Mouse (Mus musculus): ENCODE results near the gene Specc1. TPM values are rescaled to one million over a fixed set of nuclear protein-coding genes. Genes with fewer than 3 reads are reported as not detected.

Specc1 gene
- polyA plus RNA-seq, 1 experiment from 2014 or later = 17.1 TPM

DNA sequence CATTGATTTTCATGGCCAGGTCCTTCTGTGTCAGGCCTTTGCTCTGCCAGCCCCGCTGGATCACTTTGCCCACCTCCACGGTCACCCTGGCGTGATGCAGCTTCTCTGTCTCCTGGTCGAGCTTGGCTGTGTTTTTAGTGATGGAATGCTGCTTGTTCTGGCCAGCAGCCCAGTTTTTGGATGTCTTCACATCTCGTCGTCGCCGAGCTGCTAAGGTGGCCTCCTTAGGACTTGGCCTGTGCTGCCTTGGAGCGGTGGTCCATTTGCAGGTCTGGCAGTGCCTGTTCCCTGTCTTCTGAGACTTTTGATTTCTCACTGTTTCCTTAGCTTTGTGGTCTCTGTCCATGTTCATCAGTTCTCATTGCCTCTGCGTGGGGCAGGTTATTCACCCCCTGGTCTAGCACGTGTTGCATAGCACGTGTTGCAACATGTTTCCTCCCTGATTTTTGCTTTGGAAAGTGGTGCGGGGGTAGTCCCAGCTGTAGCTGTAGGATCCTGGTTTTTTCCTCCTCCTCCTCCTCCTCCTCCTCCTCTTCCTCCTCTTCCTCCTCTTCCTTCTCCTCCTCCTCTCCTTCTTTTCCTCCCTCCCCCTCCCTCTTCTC lies 17.6 kb downstream of the Specc1 start:
- 60% methylated on average over 13 of the region's 13 CpGs for WGBS (ENCODE audit: insufficient replicate concordance)
- no peaks in the 10 kb centered on the region for H3K9me3 ChIP-seq (replicated peaks; ENCODE audit: control insufficient read depth, low read length)
- H3K9ac ChIP-seq (ENCODE audit: low read depth, low read length) = no peak overlapping the region
- no peak overlapping the region for H3K4me2 ChIP-seq
- H3K36me3 ChIP-seq (ENCODE audit: control insufficient read depth, insufficient read depth, low read length) = no peaks in the 10 kb centered on the region
- 0 out of 2 replicates have a peak, but pooled peaks cover 2% of the 10 kb centered on the region for H3K4me1 ChIP-seq (ENCODE audit: control insufficient read depth, insufficient read depth, low read length)
- no peak for ATAC-seq (replicated peaks; ENCODE audit: insufficient number of reproducible peaks, low FRiP score, low TSS enrichment)
- H3K27me3 ChIP-seq (ENCODE audit: control insufficient read depth, insufficient read depth, low read length) = no peaks in the 10 kb centered on the region
- H3K4me3 ChIP-seq (ENCODE audit: low read depth, low read length) = no peak overlapping the region
- H3K27ac ChIP-seq (ENCODE audit: low read depth, low read length) = no peak overlapping the region

DNA sequence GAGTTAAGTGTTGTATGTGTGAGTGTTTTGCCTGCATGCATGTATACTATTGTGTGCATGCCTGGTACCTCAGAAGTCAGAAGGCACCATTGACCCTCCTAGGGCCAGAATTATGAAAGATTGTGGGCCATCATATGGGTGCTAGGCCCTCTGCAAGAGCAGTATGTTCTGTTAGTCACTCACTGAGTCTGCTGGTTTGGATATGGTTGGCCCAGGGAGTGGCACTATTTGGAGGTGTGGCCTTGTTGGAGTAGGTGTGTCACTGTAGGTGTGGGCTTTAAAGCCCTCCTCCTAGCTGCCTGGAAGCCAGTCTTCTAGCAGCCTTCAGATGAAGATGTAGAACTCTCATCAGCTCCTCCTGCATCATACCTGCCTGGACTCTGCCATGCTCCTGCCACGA lies 19.2 kb downstream of the Specc1 start:
- Histone ChIP-seq H3K4me1 (ENCODE audit: control insufficient read depth, insufficient read depth, low read length) (0 out of 2 replicates have a peak, but pooled peaks cover 2% of the 10 kb centered on the region), H3K36me3 (ENCODE audit: control insufficient read depth, insufficient read depth, low read length) (no peaks in the 10 kb centered on the region), H3K27me3 (ENCODE audit: control insufficient read depth, insufficient read depth, low read length) (no peaks in the 10 kb centered on the region), H3K9ac (ENCODE audit: low read depth, low read length) (no peak overlapping the region), H3K4me3 (ENCODE audit: low read depth, low read length) (no peak overlapping the region), H3K4me2 (no peak overlapping the region), H3K9me3 (replicated peaks; ENCODE audit: control insufficient read depth, low read length) (no peaks in the 10 kb centered on the region), H3K27ac (ENCODE audit: low read depth, low read length) (no peak overlapping the region)
- ATAC-seq (replicated peaks; ENCODE audit: insufficient number of reproducible peaks, low FRiP score, low TSS enrichment) = no peak
- WGBS (ENCODE audit: insufficient replicate concordance) = 72% methylated on average over 1 of the region's 1 CpGs

- Histone ChIP-seq H3K27ac (ENCODE audit: low read depth, low read length) (no peak overlapping the region), H3K4me2 (no peak overlapping the region), H3K27me3 (ENCODE audit: control insufficient read depth, insufficient read depth, low read length) (no peaks in the 10 kb centered on the region), H3K36me3 (ENCODE audit: control insufficient read depth, insufficient read depth, low read length) (no peaks in the 10 kb centered on the region), H3K4me1 (ENCODE audit: control insufficient read depth, insufficient read depth, low read length) (no peaks in the 10 kb centered on the region), H3K9me3 (replicated peaks; ENCODE audit: control insufficient read depth, low read length) (no peaks in the 10 kb centered on the region), H3K4me3 (ENCODE audit: low read depth, low read length) (no peak overlapping the region), H3K9ac (ENCODE audit: low read depth, low read length) (no peak overlapping the region)
- ATAC-seq (replicated peaks; ENCODE audit: insufficient number of reproducible peaks, low FRiP score, low TSS enrichment) = no peak
- 67% methylated on average over 2 of the region's 2 CpGs for WGBS (ENCODE audit: insufficient replicate concordance)
These were observed 24.7 kb downstream of the Specc1 start for GRCm38 (mm10) chr11:61981285-61981684.

DNA sequence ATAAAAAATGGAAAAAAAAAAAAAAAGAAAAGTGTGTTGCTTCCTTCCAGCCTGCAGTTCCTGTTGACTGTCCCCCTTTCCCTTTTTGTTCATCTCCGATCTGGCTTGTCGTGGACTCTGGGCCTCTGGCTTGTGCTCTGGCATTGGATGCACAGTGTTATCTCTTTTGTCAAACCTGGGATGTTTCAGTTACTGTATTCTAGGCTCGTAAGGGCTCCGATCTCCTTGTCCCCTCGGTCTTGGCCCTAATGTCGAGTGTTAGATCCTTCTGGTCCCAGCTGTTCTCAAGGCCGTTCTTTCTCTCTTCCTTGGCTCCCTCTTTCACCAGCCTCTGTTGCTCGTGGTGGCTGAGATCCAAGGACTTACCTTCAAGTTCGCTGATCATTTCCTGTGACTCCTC lies 26.3 kb downstream of the Specc1 start:
- Histone ChIP-seq H3K4me2 (no peak overlapping the region), H3K36me3 (ENCODE audit: control insufficient read depth, insufficient read depth, low read length) (no peaks in the 10 kb centered on the region), H3K4me3 (ENCODE audit: low read depth, low read length) (no peak overlapping the region), H3K27me3 (ENCODE audit: control insufficient read depth, insufficient read depth, low read length) (no peaks in the 10 kb centered on the region), H3K4me1 (ENCODE audit: control insufficient read depth, insufficient read depth, low read length) (no peaks in the 10 kb centered on the region), H3K9me3 (replicated peaks; ENCODE audit: control insufficient read depth, low read length) (no peaks in the 10 kb centered on the region), H3K9ac (ENCODE audit: low read depth, low read length) (no peak overlapping the region), H3K27ac (ENCODE audit: low read depth, low read length) (no peak overlapping the region)
- WGBS (ENCODE audit: insufficient replicate concordance) = 77% methylated on average over 9 of the region's 9 CpGs
- ATAC-seq (replicated peaks; ENCODE audit: insufficient number of reproducible peaks, low FRiP score, low TSS enrichment) = no peak

DNA sequence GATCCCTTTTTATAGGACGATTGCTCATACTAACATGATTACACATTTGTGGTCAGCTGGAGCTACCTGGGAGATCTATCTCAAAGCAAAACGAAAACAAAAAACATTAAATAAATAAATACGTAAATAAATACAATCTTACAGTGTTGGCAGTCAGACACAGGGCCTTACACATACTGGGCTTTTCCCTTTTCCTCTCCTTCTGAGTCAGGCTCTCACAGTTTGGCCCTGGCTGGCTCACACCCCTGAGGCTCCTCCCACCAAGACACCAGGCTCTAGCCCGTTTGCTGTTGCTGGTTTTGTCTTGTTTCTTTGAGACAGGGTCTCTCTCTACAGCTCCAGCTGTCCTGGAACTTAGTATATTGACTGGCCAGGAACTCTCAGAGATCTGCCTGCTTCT lies 30.4 kb downstream of the Specc1 start:
- Histone ChIP-seq H3K4me2 (no peak overlapping the region), H3K4me1 (ENCODE audit: control insufficient read depth, insufficient read depth, low read length) (no peaks in the 10 kb centered on the region), H3K27ac (ENCODE audit: low read depth, low read length) (no peak overlapping the region), H3K4me3 (ENCODE audit: low read depth, low read length) (no peak overlapping the region), H3K27me3 (ENCODE audit: control insufficient read depth, insufficient read depth, low read length) (no peaks in the 10 kb centered on the region), H3K9me3 (replicated peaks; ENCODE audit: control insufficient read depth, low read length) (no peaks in the 10 kb centered on the region), H3K36me3 (ENCODE audit: control insufficient read depth, insufficient read depth, low read length) (no peaks in the 10 kb centered on the region), H3K9ac (ENCODE audit: low read depth, low read length) (no peak overlapping the region)
- no peak for ATAC-seq (replicated peaks; ENCODE audit: insufficient number of reproducible peaks, low FRiP score, low TSS enrichment)
- 72% methylated on average over 4 of the region's 4 CpGs for WGBS (ENCODE audit: insufficient replicate concordance)

GRCm38 (mm10) chr11:61989647-61990046 lies 33.1 kb downstream of the Specc1 start:
- Histone ChIP-seq H3K27me3 (ENCODE audit: control insufficient read depth, insufficient read depth, low read length) (no peaks in the 10 kb centered on the region), H3K36me3 (ENCODE audit: control insufficient read depth, insufficient read depth, low read length) (no peaks in the 10 kb centered on the region), H3K27ac (ENCODE audit: low read depth, low read length) (no peak overlapping the region), H3K9ac (ENCODE audit: low read depth, low read length) (no peak overlapping the region), H3K4me2 (no peak overlapping the region), H3K9me3 (replicated peaks; ENCODE audit: control insufficient read depth, low read length) (0 out of 2 replicates have a peak, but pooled peaks cover 3% of the 10 kb centered on the region), H3K4me3 (ENCODE audit: low read depth, low read length) (no peak overlapping the region), H3K4me1 (ENCODE audit: control insufficient read depth, insufficient read depth, low read length) (no peaks in the 10 kb centered on the region)
- WGBS (ENCODE audit: insufficient replicate concordance) = 70% methylated on average over 9 of the region's 9 CpGs
- no peak for ATAC-seq (replicated peaks; ENCODE audit: insufficient number of reproducible peaks, low FRiP score, low TSS enrichment)

- ATAC-seq (replicated peaks; ENCODE audit: insufficient number of reproducible peaks, low FRiP score, low TSS enrichment) = no peak
- H3K4me3 ChIP-seq (ENCODE audit: low read depth, low read length) = no peak overlapping the region
- WGBS (ENCODE audit: insufficient replicate concordance) = 64% methylated on average over 2 of the region's 2 CpGs
- no peaks in the 10 kb centered on the region for H3K27me3 ChIP-seq (ENCODE audit: control insufficient read depth, insufficient read depth, low read length)
- no peak overlapping the region for H3K4me2 ChIP-seq
- H3K4me1 ChIP-seq (ENCODE audit: control insufficient read depth, insufficient read depth, low read length) = no peaks in the 10 kb centered on the region
- H3K36me3 ChIP-seq (ENCODE audit: control insufficient read depth, insufficient read depth, low read length) = no peaks in the 10 kb centered on the region
- H3K9me3 ChIP-seq (replicated peaks; ENCODE audit: control insufficient read depth, low read length) = 0 out of 2 replicates have a peak, but pooled peaks cover 3% of the 10 kb centered on the region
- H3K27ac ChIP-seq (ENCODE audit: low read depth, low read length) = no peak overlapping the region
- H3K9ac ChIP-seq (ENCODE audit: low read depth, low read length) = no peak overlapping the region
These were observed 35.0 kb downstream of the Specc1 start for GRCm38 (mm10) chr11:61991576-61991975.

GRCm38 (mm10) chr11:61992671-61993285 lies 36.2 kb downstream of the Specc1 start:
- H3K36me3 ChIP-seq (ENCODE audit: control insufficient read depth, insufficient read depth, low read length) = no peaks in the 10 kb centered on the region
- H3K4me2 ChIP-seq = no peak overlapping the region
- no peak overlapping the region for H3K9ac ChIP-seq (ENCODE audit: low read depth, low read length)
- H3K27me3 ChIP-seq (ENCODE audit: control insufficient read depth, insufficient read depth, low read length) = no peaks in the 10 kb centered on the region
- no peak for ATAC-seq (replicated peaks; ENCODE audit: insufficient number of reproducible peaks, low FRiP score, low TSS enrichment)
- 0 out of 2 replicates have a peak, but pooled peaks cover 3% of the 10 kb centered on the region for H3K9me3 ChIP-seq (replicated peaks; ENCODE audit: control insufficient read depth, low read length)
- 75% methylated on average over 4 of the region's 4 CpGs for WGBS (ENCODE audit: insufficient replicate concordance)
- no peaks in the 10 kb centered on the region for H3K4me1 ChIP-seq (ENCODE audit: control insufficient read depth, insufficient read depth, low read length)
- H3K4me3 ChIP-seq (ENCODE audit: low read depth, low read length) = no peak overlapping the region
- no peak overlapping the region for H3K27ac ChIP-seq (ENCODE audit: low read depth, low read length)

DNA sequence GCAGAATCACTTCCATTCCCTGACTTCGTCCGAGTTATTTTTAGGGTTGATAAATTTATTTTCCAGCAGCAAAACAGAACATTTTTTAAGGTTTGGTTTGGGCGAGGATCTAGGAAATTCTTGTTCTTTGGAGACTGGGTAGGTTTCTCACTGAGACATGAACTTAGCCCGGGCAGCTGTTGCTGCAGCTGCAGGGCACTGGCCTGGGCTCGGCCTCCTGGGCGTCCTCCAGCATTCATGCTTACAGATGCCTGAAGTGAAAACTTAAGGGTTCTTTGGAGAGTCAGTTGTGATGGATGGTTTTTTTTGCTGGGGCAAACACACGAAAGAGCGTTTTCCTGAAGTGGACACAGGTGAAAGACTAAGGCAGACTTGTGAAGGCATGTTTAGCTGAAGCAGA lies 42.9 kb downstream of the Specc1 start:
- Histone ChIP-seq H3K27ac (ENCODE audit: low read depth, low read length) (no peak overlapping the region), H3K9ac (ENCODE audit: low read depth, low read length) (no peak overlapping the region), H3K4me2 (no peak overlapping the region), H3K4me1 (ENCODE audit: control insufficient read depth, insufficient read depth, low read length) (no peaks in the 10 kb centered on the region), H3K36me3 (ENCODE audit: control insufficient read depth, insufficient read depth, low read length) (no peaks in the 10 kb centered on the region), H3K27me3 (ENCODE audit: control insufficient read depth, insufficient read depth, low read length) (no peaks in the 10 kb centered on the region), H3K9me3 (replicated peaks; ENCODE audit: control insufficient read depth, low read length) (no peaks in the 10 kb centered on the region), H3K4me3 (ENCODE audit: low read depth, low read length) (no peak overlapping the region)
- ATAC-seq (replicated peaks; ENCODE audit: insufficient number of reproducible peaks, low FRiP score, low TSS enrichment) = no peak
- WGBS (ENCODE audit: insufficient replicate concordance) = 87% methylated on average over 8 of the region's 8 CpGs

All from heart, embryonic 11.5 days (tissue).